Mouse (Mus musculus) gastrocnemius, postnatal 25 days (tissue): ENCODE measurements at regions not wholly inside any gene's neighbourhood (a gene's known extent, or its start where the extent isn't known, plus 50 kb on each side); places are given as distances from the start of the nearest gene placed in this dataset.

ENCODE experiments used
- DNase-seq: peaks from one replicate; pipeline ENCODE4 v3.0.0; 2022

DNA sequence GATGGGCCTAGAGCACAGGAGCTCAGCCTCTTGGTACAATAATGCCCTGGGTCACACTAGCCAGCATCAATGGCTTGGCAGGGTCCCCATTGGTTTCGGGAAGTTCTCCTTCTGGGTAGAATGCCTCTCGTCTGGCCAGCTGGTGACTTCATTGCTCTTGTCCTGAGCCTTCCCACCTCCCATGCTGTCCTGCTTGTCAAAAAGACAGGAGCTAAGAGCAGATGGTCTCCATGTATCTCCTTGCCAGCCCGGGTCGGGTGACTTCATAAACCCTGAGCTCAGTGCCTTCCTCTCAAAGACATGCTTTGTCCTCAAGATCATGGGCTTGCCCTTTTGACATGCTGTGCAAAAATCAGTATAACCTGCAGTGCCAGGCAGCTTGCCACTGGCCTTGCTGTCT is 179.2 kb upstream of the Sh3bp4 start:
- no peak for DNase-seq

DNA sequence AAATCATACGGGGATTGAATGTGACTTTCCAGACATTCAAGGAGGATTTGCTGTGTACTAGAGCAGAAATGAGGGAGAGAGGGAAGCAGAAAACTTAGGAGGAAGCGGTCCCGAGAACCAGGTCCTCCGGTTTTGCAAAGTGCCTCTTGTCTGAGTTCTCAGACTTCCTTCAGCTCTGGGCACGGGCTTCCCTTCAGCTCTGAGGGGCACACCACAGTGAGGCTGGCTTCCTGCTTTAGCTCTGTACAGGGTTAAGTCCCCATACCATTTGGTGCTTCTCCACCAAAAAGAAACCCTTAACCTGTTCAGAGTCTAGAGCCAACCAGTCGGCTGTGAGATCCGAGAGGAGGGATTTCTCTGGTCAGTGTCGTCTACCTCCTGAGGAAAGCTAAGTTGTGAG is 167.8 kb upstream of the Sh3bp4 start:
- DNase-seq: no peak

- no peak for DNase-seq
These were observed 162.3 kb upstream of the Sh3bp4 start for GRCm38 (mm10) chr1:88907766-88908463.

DNA sequence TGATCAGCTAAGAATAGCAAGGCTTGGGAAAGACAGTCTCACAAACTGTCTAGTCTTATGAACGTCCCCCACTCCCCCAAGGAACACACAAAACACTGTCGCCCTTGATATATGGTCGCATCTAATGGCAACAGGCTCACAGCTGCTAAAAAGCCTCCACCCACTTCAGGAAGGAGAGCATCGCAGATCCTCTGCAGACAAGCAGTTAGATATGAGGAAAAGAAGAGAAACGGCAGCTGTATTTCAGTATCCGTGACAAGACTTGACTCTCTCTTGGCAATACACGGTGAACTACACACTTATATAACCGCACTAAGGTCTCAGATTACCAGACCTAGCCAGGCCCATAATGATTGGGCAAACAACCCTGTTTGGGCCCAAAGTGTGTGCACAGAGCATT is 161.5 kb upstream of the Sh3bp4 start:
- DNase-seq: no peak

GRCm38 (mm10) chr1:88909314-88909713 is 160.9 kb upstream of the Sh3bp4 start:
- no peak for DNase-seq

DNA sequence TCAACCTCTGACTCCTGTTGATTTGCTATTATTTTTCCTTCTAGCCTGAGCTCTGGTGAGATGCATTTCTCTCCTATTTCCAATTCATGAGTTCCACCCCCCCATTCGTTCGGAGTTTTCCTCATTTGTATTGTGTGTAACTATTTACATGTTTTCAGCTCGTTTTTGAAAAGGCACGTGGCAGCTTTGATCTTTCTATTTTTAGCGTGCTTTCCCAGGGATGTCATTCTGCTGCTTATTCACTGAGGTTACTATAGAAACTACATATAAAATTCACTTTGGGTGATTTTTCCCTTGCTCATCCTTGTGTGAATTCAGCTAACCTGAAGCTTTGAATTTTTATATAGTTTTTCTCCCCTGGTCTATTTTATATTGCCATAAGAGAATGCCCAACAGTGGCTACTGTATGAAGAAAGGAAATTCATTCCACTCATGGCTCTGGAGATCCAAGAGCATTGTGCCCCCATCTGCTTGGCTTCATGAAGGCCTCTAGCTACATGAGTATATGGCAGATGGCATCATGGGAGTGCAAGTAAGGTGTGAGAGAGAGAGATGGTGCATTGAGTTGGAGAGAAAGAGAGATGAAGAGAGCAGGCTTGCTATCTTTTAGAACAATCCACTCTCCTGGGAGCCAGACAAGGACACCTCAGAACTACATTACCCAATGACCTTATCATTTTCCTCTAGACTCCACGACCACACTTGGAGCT is 160.2 kb upstream of the Sh3bp4 start:
- no peak for DNase-seq

DNA sequence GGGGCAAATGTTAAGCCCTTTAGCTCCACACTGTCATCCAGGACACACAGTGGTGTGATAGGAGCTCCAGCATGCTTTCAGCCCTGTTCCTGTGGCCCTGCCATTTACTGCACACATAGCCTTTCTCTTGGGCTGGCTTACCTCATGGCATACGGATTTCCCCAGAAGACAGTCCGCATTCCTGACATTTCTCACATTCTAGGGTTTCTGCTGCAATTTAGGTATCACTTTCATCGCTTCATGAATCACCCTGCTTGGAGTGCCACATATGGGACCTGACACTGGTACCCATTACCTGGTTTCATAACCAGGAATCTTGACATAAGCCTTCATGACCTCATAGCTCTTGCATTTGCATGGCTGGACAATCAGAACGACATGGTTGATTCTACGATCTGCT is 158.5 kb upstream of the Sh3bp4 start:
- DNase-seq: no peak

DNA sequence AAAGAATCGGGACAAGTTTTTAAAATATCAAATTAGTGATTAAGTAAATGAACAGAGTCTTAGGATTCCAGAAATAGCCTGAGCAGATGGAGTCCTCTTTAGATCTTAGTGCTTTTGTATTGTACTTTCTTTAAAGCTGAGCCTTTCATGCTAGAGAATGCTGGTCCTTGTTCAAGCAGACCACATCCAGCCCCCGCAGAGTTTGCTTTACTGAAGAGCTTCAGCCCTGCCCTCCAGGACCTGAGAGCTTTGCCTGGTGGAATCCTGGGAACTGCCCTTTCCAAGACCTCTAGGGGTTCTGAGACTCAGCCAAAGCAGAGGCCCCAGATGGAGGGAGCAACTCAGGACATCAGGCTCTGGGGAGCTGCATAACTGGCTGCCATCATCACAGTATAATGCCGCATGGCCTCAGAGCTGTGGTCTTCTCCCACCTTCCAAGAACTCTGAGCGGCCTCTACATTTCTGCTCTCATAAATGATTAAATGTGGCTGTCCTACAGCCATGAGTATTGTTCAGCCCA is 153.6 kb upstream of the Sh3bp4 start:
- peak; percentile 21 for DNase-seq

GRCm38 (mm10) chr1:88921401-88921800 is 148.8 kb upstream of the Sh3bp4 start:
- DNase-seq: no peak

DNA sequence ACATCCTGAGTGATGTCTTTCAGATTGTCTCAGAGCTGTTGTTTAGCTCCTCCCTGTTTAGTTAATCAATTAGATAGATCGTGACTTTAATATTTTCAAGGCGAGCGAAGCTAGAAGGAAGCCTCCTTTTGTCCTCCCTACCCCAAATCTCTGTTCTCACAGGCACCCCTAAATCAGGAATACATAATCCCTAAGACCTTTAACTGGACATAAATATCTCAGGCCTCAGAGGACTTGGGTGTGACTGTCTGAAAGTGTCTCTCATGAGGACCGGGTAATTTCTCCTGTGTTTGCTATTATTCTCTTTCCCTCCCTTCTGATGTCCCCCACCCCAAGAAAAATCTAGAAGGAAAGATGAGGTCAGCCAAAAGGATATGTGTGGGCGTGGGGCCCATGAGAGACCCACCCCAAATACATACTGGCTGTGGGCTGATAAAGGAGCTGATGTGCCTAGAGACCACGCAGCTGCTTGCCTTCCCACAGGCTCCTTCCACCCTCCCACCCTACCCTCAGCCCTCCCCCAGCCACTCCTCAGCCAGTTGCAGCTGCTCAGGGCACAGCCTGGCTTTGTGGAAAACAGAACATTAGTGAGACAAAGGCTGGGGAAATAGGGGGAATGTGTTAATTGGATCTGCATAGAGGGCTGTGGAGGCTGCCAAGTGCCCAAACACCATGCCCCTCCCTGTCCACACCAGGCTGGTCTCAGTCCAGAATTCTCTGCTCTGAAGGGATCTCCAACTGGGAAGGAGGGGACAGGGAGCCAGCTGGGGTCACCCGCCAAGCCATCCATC is 146.2 kb upstream of the Sh3bp4 start:
- peak; percentile 10 for DNase-seq

DNA sequence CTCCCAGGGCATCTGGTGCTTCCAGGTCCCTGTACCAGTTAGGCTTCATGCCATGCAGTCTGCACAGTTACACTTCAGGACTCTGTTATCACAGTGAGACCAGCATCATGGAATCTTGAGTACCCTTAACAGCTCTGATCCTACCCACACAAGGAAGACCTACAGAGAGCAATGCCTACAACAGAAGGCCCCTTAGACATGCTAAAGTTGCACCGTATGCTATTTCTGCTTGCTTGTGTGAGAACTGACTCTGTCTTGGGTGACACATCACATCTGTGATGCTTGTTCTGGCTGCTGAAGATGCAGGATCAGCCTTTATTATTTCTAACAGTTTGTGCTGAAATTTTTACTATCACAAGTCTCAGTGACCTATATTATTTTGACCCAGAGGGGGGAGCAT is 135.0 kb upstream of the Sh3bp4 start:
- DNase-seq: no peak

DNA sequence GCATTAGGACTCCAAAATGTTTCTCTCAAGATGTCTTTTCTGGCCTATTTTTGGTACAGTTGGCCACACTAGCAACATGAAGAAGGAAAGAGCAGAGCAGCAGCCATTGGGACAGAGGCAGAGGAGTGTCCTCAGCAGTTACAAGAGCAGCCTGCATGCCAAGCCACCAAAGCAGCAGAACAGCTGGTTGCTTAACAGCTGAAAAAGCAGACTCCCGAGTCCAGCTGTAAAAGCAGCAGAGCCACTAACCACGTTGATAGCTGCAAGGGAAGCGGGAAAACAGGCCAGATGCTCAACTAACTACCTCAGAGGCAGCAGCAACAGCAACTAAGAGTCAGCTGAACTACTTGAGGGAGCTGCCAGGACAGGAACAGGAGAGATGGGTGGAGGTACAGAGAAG is 134.4 kb upstream of the Sh3bp4 start:
- DNase-seq: peak; percentile 9

DNA sequence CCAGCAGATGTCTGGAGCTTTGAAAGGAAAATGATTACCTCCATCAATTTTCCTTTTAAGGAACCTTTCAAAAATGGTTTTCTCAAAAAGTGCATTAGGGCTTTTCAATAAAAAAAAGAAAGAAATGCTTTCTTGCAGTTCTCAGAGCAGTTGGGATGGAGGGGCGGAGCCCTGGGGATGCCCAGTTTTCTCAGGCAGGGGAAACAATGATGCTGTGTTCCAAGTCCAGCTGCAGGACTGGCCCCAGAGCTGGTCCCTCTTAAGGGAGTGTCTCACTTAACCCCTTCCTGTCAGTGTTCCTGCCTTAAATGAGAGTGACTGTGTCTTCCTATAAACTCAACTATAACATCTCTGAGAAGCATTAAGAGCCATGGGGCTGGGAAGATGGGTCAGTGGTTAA is 132.9 kb upstream of the Sh3bp4 start:
- DNase-seq: no peak

DNA sequence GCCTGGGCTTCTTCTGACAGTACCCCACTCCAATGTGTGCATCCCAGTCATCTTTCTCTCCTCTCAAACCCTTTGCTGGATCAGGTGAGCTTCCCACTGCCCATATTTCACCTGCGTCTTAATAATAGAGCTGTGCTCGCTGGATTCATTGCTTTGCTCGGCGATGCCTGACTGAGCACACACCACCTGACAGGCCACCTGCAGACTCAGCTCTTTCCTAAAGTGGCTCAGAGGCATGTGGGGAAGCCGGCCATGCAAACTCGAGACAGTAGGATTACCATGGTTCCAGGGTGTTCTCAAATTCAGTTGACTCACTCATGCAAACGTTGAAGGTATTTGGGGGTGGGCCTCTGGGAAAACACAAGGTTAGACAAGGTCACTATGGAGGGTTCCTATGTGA is 131.8 kb upstream of the Sh3bp4 start:
- no peak for DNase-seq

DNA sequence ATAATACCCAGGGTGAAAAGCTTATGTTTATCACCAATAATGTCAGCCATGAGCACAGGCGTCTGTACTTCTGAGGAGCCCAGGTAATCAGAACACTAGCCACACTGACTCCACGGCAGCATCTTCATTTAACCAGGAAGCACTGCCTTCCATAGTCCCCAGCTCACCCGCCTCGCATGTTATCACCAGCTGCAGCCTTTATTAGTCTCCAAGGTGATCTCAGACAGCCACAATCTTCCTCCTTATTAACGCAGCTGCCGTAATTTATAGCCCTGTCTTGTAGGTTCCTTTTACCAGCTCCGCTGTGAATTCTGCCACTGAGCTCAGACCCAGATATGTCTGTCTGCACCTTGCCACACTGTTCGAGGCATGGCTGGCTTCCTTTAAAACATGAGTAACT is 127.2 kb upstream of the Sh3bp4 start:
- no peak for DNase-seq

GRCm38 (mm10) chr1:88945868-88946267 is 124.3 kb upstream of the Sh3bp4 start:
- no peak for DNase-seq

- no peak for DNase-seq
These were observed 123.8 kb upstream of the Sh3bp4 start for GRCm38 (mm10) chr1:88946374-88946773.

GRCm38 (mm10) chr1:88949911-88950310 is 120.3 kb upstream of the Sh3bp4 start:
- peak; percentile 23 for DNase-seq

DNA sequence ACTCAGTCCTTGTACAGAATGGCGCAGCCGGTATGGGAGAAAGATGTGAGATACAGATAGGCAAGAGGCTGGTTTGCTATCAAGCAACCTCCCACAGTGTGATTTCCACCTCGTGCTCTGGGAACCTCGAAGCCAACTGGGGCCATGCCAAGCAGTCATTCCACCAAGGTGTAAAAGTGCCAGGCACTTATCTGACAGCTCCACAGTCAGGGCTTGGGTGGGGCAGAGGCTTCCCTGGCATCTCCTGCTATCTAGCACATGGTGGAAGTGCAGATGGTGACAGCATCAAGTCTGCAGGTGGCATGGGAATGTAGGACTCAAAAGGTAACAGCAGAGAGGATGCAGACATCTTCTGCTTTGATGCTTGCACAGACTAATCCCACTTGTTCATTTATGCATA is 116.7 kb upstream of the Sh3bp4 start:
- no peak for DNase-seq

DNA sequence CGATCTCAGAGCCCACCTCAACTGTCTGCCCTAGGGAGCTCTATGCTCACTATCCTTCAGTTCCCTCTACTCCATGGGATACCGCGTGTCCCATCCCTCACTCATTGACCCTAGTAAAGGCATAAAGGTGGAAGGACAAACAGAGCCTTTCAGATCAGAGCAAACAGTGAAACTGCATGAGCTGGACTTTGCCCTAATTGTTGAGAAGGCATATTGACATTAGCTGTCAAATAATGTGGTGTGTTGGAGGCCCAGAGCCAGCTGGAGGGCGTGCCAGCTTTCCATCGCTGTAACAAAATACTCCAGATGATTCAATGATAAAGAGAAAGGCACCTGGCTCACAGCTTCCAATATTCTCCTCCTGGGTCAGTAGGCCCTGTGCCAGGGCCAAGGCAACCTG is 115.4 kb upstream of the Sh3bp4 start:
- no peak for DNase-seq

DNA sequence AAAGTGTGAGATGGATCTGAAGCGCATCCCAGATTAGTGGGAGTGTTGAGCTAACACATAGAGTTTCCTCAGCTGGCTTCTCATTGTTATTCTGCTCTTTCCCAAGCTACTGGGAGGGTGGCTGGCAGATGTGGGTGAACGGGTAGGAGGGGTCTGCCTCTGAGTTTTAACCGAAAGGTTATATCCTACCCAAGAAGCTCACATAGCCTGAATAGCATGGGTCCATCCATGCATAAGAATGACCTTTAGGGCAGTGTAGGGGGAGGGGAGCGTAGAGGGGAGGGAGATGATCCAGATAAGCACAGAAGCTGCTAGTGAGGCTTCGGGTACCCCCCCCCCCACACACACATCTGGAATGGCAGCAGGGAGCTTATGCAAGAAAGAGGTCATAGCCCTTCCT is 113.2 kb upstream of the Sh3bp4 start:
- no peak for DNase-seq

DNA sequence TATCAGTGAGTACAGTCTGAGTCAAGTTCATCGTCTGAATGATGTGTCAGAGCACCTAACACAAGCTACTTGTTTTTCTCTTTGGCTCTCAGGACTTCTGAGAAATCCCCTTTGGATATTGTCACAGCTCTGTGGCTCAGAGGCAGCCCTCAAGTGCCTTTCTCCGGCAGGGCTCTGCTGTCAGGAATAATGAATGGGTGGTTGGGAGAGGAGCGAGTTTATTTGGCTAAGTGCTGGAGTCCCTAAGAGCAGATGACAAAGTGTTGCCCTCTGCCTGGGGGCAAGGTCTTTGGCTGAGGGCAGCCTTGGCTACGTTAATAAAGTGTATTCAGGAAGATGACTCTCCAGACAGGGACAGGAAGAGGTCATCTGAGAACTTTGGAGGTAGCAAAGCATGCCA is 110.5 kb upstream of the Sh3bp4 start:
- DNase-seq: no peak

DNA sequence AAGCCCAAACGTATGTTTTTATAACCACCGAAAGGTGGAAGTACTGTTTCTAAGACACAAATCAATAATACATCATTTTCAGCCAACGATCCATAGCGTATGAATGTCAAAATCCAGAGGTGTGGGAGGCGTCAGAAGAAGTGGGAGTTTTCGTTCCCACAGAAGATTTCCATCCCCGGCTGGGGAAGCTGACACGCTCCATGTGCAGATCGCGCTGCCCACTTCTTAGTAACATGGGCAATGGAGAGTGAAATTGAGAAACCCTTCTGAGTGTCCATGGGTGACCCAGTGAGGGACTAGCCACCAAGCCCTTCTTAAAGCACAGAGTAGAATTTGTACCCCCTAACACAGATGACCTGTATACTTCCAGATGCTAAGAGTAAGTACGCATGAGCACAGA is 110.1 kb upstream of the Sh3bp4 start:
- no peak for DNase-seq
